Mouse (Mus musculus): ENCODE data around the gene Gtf2a2. TPM values are rescaled to one million over a fixed set of nuclear protein-coding genes. Genes with fewer than 3 reads are reported as not detected.

Gtf2a2 gene
- polyA plus RNA-seq, 1 experiment from 2014 or later = 159 TPM

DNA sequence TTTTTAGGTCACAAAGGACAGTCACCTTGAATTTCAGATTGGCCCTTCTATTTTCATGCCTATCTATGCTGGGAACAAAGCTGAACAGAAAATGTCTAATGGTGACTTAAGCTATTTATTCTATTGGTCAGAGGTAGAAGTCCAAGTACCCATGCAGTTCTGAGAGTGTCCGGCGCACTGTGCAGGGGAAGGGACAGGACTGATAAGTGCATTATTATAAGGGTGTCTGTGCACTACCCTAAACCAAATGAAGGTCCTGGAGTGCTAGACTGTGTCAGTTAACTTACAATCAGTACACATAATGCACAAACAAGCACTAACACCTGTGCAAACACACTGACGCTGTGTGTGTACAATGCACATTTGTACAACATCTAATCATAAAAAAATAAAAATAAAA is 55.1 kb downstream of the Gtf2a2 start:
- Histone ChIP-seq H3K4me3 (replicated peaks) (no peak overlapping the region), H3K4me2 (no peak overlapping the region), H3K4me1 (replicated peaks) (no peaks in the 10 kb centered on the region; the same call in 1 of the 2 replicates), H3K9me3 (replicated peaks) (no peaks in the 10 kb centered on the region), H3K27ac (no peak overlapping the region), H3K9ac (no peak overlapping the region), H3K27me3 (no peaks in the 10 kb centered on the region), H3K36me3 (no peaks in the 10 kb centered on the region)
- ATAC-seq (ENCODE audit: low read depth) (no peak), DNase-seq (no peak)
- WGBS (ENCODE audit: insufficient replicate concordance) = 70% methylated on average over 3 of the region's 3 CpGs

DNA sequence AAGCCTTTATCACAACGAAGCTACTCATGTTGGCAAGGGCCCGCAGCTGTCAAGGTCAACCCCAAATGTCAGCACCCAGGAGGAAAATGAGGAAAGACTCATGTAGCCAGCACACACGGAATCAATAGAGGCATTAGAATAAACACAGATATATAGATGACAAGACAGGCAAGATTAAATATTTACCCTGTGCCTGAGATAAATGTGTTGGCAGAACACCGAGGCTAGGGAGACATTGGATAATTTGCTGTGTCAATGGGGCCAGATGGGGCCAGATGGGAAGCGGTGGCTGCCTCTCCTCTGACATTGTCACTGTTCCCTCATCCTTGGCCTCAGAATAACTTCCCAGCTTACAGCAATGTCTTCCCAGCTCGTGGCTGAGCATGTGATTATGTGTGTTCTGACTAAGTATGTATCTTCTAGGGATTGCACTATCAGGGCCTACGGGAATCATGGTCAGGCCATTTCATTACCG is 57.6 kb downstream of the Gtf2a2 start:
- no peaks in the 10 kb centered on the region; the same call in 1 of the 2 replicates for H3K27me3 ChIP-seq
- H3K27ac ChIP-seq = no peak overlapping the region
- no peaks in the 10 kb centered on the region for H3K9me3 ChIP-seq (replicated peaks)
- no peak for DNase-seq
- H3K4me2 ChIP-seq = no peak overlapping the region
- no peak overlapping the region for H3K4me3 ChIP-seq (replicated peaks)
- no peak overlapping the region for H3K9ac ChIP-seq
- 60% methylated on average over 8 of the region's 8 CpGs for WGBS (ENCODE audit: insufficient replicate concordance)
- H3K4me1 ChIP-seq (replicated peaks) = peaks cover 6% of the 10 kb centered on the region
- H3K36me3 ChIP-seq = no peaks in the 10 kb centered on the region
- no peak for ATAC-seq (ENCODE audit: low read depth)

DNA sequence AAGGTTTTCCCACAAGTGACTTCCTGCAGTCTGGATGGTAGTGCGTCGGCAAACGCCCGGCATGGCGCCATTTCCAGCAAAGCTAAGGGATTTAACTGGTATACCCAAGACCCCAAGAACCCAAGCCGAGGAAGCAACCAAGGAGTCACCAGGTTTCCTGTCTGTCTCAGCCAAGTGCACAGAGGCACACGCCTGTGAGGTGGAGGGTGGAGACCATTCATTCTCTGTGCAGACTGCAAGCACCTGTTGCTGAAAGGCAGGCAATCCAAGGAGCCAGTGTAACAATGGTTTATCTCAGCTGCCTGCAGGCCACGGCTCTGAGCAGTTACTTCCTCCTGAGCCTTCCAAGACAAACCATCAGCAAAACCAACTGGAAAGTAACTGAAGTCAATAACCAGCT is 60.0 kb downstream of the Gtf2a2 start:
- Histone ChIP-seq H3K9ac (no peak overlapping the region), H3K27ac (no peak overlapping the region), H3K4me1 (replicated peaks) (peaks cover 6% of the 10 kb centered on the region), H3K4me3 (replicated peaks) (no peak overlapping the region), H3K27me3 (no peaks in the 10 kb centered on the region; the same call in 1 of the 2 replicates), H3K9me3 (replicated peaks) (no peaks in the 10 kb centered on the region), H3K4me2 (no peak overlapping the region), H3K36me3 (no peaks in the 10 kb centered on the region)
- WGBS (ENCODE audit: insufficient replicate concordance) = 63% methylated on average over 8 of the region's 8 CpGs
- DNase-seq (no peak), ATAC-seq (ENCODE audit: low read depth) (no peak)

Other genes starting within 250 kb of the Gtf2a2 start
- 51.4 and 55.3 TPM in 2 replicates for gene Bnip2, start 23.1 kb upstream of the Gtf2a2 start, polyA plus RNA-seq (2015; fragmentation: Nextera tagmentation; extraction: Ambion mirVana)
- 0.09 TPM in 1 of 2 replicates, not detected in the other for gene Gcnt3, start 25.5 kb downstream of the Gtf2a2 start, polyA plus RNA-seq (2015; fragmentation: Nextera tagmentation; extraction: Ambion mirVana)
- 0.75 and 1.1 TPM in 2 replicates for gene Fam81a, start 130.0 kb downstream of the Gtf2a2 start, polyA plus RNA-seq (2015; fragmentation: Nextera tagmentation; extraction: Ambion mirVana)
- gene Myo1e, start 194.8 kb downstream of the Gtf2a2 start, polyA plus RNA-seq (2015; fragmentation: Nextera tagmentation; extraction: Ambion mirVana) = 2.2 and 3.2 TPM in 2 replicates